Mouse (Mus musculus) cerebellum, adult 9-10 months (tissue): ENCODE measurements at regions not wholly inside any gene's neighbourhood (a gene's known extent, or its start where the extent isn't known, plus 50 kb on each side); places are given as distances from the start of the nearest gene placed in this dataset.

Experiments
- DNase-seq: peaks from one replicate; pipeline ENCODE4 v3.0.0; 2022

GRCm38 (mm10) chr5:58394277-58394676, 676.5 kb downstream of the Pcdh7 start:
- no peak for DNase-seq

- DNase-seq: peak; percentile 15
Observed at GRCm38 (mm10) chr5:58428265-58428664, 710.5 kb downstream of the Pcdh7 start.

GRCm38 (mm10) chr5:58436432-58436831, 718.7 kb downstream of the Pcdh7 start:
- no peak for DNase-seq
